Mouse (Mus musculus) erythroid progenitor cell, adult 5-6 weeks (primary cell): Measurements from ENCODE around the gene Cdk6. TPM values are rescaled to one million over a fixed set of nuclear protein-coding genes. Genes with fewer than 3 reads are reported as not detected.
"Not testable (repeated sequence)": the region's sequence is repeated elsewhere in the genome, so short reads cannot be mapped to it uniquely, and the experiment has no call there.

Experiments used
- ATAC-seq: replicated peaks from 2 replicates; pipeline ENCODE4 v1.8.0; 2016; ENCODE audit warnings: moderate number of reproducible peaks, mild to moderate bottlenecking, moderate TSS enrichment, inconsistent platforms; ENCODE audit not compliant: poor library complexity, low FRiP score, severe bottlenecking
- total RNA-seq, 2 experiments: library from RNA; stranded (forward) in 1 of 2; stranded (reverse) in 1 of 2; fragments of 150-400 nt in 1 of 2; fragments of 186-747, 209-891 nt in 1 of 2; gene quantifications; 2 replicates each; pipeline versions ENCODE4 v1.2.3 to v1.2.4; 2015 to 2017; ENCODE audit warnings: low replicate concordance in 2 of 2

Cdk6 gene
- total RNA-seq, 2 experiments from 2014 or later = 10.4 to 26.8 TPM

- ATAC-seq = no peak
These were observed 64.2 kb downstream of the Cdk6 start for GRCm38 (mm10) chr5:3405503-3405902.

DNA sequence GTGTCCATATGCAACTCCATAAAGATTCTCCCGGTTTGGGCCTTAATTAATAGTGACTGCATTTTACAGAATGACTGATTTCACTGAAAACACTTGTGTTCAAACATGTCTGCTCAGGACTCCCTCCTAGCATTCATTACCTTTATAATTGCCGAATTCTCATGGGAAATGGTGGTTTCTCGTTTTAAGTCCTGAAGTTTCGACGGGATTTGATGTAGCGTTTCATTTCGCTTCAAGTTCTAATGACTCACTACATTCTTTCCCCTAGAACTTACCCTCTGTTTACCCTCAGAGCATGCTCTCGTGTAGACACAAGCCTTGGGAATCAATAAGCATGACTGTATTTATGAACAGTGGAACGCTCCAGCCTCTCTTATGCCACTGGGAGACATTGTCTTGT is 66.6 kb downstream of the Cdk6 start:
- ATAC-seq = no peak

- not testable (repeated sequence) for ATAC-seq
These were observed 76.9 kb downstream of the Cdk6 start for GRCm38 (mm10) chr5:3418183-3418582.

DNA sequence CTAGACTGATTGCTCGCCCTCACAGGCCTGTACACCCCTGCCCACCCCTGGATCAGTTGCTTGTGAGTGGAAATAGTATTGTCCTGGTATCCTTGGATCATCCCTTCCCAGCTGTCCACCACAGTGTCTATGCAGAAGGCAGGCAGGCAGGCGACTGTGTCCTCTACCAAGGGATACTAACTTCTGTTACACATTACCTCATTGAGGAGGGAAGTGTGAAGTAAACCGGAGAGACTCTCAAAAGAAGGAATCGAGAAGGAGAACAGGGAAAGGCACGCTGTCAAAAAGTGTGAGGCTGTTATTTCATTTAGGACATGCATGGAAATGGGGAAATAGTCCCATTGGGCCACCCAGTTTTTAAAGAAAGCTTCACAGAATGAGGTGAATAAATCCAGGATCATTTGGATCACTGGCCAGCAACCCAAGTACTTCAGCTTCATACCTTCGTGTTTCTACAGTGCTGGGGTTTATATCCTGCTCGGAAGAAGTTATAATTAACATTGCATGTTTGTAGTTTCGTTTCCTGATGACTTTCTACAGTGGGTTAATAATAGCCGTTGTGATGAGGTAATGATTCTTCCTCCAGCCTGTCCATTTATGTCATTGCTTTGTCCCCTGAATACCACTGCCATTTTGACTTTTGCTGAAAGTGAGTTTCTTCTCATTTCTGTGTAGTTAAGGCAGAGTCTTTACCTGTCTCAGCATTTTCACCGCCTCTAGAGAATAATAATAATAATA is 79.0 kb downstream of the Cdk6 start:
- ATAC-seq = no peak

DNA sequence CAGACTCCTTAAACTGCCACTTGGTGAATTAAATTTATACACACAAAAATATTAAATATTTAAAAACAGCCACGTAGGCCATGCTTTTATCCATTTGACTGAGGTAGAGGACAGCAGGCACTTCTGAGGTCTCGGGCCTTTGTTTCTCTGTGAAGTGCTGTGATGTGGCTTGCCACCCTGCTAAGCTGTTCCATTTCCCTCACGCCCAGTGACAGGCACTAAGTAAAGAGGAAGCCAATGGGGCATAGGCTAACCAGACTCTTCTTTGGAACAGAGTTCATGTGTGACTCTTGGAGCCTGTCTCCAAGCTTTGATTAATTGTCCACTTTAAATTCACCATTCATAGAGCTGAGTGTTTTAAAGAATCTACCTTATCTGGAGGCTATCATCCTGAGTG is 79.5 kb downstream of the Cdk6 start:
- no peak for ATAC-seq

- ATAC-seq = not testable (repeated sequence)
These were observed 91.9 kb downstream of the Cdk6 start for GRCm38 (mm10) chr5:3433131-3433700.

DNA sequence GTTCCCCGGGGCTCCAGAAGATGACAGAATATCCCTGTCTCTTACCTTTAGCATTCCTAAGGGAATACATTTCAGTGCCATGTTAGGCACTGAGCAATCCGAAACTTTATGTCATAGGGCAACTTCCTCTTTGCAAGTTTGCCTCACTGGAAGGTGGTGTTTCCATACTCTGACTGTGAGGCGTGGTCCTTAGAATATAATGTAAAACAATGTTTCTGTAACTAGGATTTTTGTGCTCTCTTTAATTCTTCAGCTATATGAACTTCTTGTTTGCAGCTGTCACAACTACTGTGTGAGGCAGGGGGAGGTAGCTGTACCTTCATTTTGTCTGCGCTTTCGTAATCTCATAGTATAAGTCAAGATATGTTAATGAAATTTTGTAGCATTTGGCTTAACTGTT is 92.8 kb downstream of the Cdk6 start:
- not testable (repeated sequence) for ATAC-seq

GRCm38 (mm10) chr5:3438453-3439003 is 97.2 kb downstream of the Cdk6 start:
- ATAC-seq = not testable (repeated sequence)

GRCm38 (mm10) chr5:3439386-3439785 is 98.1 kb downstream of the Cdk6 start:
- ATAC-seq = not testable (repeated sequence)

DNA sequence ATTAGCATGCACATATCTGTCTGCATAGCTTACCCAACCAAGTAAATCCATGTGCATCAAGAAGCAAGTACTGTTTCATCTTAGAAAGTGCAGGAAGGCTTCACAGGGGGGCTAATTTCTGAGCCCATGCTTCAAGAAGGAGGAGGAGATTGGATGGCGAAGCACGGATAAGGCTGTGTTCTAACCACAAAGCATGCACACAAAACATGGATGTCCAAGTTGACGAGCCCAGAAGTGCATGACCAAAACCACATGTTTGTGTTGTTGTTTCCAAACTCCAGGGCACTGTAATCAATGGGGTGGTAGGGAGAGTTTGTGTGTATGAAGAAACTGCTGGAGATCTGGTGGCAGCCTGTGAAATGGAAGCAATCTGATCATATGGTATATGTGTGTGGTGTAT is 101.2 kb downstream of the Cdk6 start:
- ATAC-seq = not testable (repeated sequence)

GRCm38 (mm10) chr5:3451233-3451632 is 109.9 kb downstream of the Cdk6 start:
- ATAC-seq = not testable (repeated sequence)

- ATAC-seq = not testable (repeated sequence)
These were observed 112.7 kb downstream of the Cdk6 start for GRCm38 (mm10) chr5:3453946-3454345.

GRCm38 (mm10) chr5:3460907-3461306 is 119.6 kb downstream of the Cdk6 start:
- ATAC-seq = no peak

GRCm38 (mm10) chr5:3461401-3461800 is 120.1 kb downstream of the Cdk6 start:
- no peak for ATAC-seq

- no peak for ATAC-seq
These were observed 121.8 kb downstream of the Cdk6 start for GRCm38 (mm10) chr5:3462897-3463757.

GRCm38 (mm10) chr5:3463758-3464157 is 122.5 kb downstream of the Cdk6 start:
- ATAC-seq = no peak

DNA sequence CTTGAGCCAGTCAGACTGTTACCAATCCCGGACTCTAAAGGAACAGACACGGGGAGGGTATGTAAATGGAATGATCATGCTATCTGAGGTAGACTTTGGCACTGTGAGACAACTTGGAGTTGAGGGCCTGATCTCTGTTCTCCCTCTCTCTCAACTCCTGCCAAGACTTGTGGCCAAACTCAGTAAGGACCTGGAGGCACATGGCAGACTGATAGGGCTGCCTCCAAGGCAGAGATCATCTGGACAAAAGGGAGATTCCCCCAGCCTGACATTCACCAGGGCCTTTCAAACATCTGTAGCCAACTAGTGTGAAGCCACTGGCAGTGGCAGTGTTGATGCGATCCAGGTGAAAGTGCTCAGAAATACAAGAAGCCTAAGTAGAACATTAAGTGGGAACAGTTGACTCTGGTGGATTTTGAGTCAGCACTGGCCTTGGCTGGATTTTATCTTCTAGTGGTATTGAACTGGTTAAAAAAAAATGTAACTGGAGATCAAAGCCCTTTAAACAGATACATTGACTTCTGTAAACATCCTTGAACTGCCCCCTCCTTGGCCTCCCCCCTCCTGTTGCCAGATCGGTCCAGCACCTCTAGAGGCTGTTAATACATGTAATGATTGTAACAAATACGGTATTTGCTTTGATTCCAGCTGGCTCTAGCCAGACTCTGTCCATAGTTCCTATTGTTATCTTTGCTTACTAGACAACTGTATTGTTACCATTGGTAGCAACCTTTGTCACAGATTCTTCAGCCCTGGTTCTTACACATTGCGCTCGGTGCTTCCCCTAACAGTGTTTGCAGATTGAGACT is 125.0 kb downstream of the Cdk6 start:
- no peak for ATAC-seq

DNA sequence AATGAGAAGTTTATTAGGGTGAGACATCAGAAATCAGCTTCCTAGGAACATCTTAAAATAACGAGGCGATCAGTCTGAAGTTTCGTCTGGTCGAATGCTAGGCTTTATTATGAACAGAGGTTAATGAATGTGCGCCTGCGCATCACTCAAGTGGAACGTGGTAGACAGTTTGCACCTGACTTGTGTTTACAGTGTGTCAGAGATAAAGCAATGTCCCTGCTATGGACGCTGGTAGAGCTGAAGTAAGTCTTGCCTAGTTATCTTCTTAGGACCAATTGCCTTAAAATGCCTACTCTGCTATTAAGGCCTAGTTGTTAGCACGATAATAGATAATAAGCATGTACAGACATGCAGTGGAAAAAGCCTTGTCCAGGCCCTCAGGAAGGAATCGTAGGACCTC is 129.6 kb downstream of the Cdk6 start:
- no peak for ATAC-seq

- no peak for ATAC-seq
These were observed 131.2 kb downstream of the Cdk6 start for GRCm38 (mm10) chr5:3472311-3473156.
